Mouse (Mus musculus): Measurements from ENCODE around the gene Samd1. TPM values are rescaled to one million over a fixed set of nuclear protein-coding genes. Genes with fewer than 3 reads are reported as not detected.

Samd1 gene
- total and polyA plus RNA-seq, 3 experiments = 111 to 121 TPM; not detected in 1

DNA sequence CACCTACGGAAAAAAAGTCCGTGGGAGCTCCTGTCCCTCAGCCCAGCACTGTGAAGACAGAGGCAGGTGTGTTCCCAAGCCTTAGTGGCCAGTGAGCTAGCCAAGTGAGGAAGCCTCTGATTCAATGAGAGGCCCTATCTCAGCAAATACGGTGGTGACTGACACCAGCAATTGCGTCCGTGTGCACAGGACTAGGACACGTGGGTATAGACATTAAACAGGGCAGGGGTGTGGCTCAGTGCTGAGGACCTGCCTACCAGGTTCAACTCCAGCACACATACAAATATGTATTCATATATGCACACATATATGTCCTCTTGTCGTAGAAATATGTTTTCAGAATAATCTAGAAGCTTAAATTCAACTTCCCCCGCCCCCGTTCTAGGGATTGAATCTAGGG lies 22.3 kb downstream of the Samd1 start (continued):
- TF ChIP-seq ZKSCAN1 (IDR thresholded peaks at IDR 0.05; ENCODE audit: low read depth, low read length) (no peak), UBTF (IDR thresholded peaks at IDR 0.05; ENCODE audit: borderline replicate concordance, insufficient read depth, low read depth, low read length) (no peak), KAT2A (conservative IDR thresholded peaks at IDR 0.05; ENCODE audit: low read depth, low read length) (no peak), ETS1 (IDR thresholded peaks at IDR 0.05; ENCODE audit: low read depth, low read length) (no peak), RAD21 (IDR thresholded peaks at IDR 0.05; ENCODE audit: low read depth, low read length) (no peak), MAFK (IDR thresholded peaks at IDR 0.05; ENCODE audit: borderline replicate concordance, low read depth, low read length) (no peak), NELFE (IDR thresholded peaks at IDR 0.05; ENCODE audit: low read depth, low read length) (no peak), NRF1 (IDR thresholded peaks at IDR 0.05; ENCODE audit: insufficient read depth, low read depth, low read length, poor library complexity, severe bottlenecking) (no peak), CHD1 (IDR thresholded peaks at IDR 0.05; ENCODE audit: low read depth, low read length) (no peak), BHLHE40 (IDR thresholded peaks at IDR 0.05; ENCODE audit: borderline replicate concordance, low read depth, low read length) (no peak), E2F4 (IDR thresholded peaks at IDR 0.05; ENCODE audit: borderline replicate concordance, low read depth, low read length) (no peak)

DNA sequence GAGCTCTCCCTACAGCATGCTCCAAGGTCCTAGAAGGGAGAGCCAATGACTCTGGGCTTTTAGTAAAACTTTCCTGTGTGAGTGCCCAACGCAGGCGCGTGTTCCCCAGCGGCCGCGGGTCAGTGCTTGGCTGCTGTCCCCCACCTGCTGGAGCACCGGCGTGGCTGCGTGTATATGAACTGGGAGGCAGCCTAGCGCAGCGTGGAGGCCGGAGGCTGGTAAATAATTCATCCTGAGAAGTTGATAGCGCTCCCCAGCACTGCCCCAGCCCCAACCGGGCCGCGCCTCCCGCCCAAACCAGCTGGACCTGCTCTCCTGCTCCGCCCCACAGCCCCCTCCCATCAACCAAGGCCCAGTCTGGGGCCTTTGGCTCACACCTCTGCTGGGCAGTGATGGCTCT lies 23.6 kb downstream of the Samd1 start, which contains the start of gene Palm3:
TSS of gene Palm3 (plus strand) at position 376 of the 400 bp plus-strand sequence.
- Histone ChIP-seq H3K36me3 (ENCODE audit: control insufficient read depth in 1 of 2, insufficient read depth in 2 of 2, low read length in 2 of 2) (no peaks in the 10 kb centered on the region; a peak in 1 of 4 replicates), H3K4me1 (ENCODE audit: control insufficient read depth in 1 of 2, insufficient read depth in 2 of 2, low read length in 2 of 2) (peaks cover 2 to 15% of the 10 kb centered on the region in 2 experiments; a peak in 1 of 4 replicates), H3K27ac (ENCODE audit: control insufficient read depth, low read depth, low read length) (no peak within 1 kb of the TSS), H3K27me3 (ENCODE audit: control insufficient read depth in 1 of 2, insufficient read depth in 2 of 2, low read length in 2 of 2) (no peaks in the 10 kb centered on the region), H3K9ac (ENCODE audit: control insufficient read depth, low read depth, low read length, poor library complexity, severe bottlenecking) (no peak within 1 kb of the TSS), H3K4me3 (ENCODE audit: control insufficient read depth in 1 of 2, insufficient read depth in 1 of 2, low read depth in 2 of 2, low read length in 2 of 2) (no peak within 1 kb of the TSS), H3K9me3 (replicated peaks; ENCODE audit: insufficient read depth, low read length) (no peaks in the 10 kb centered on the region), H3K79me2 (ENCODE audit: control insufficient read depth, insufficient read depth, low read length, poor library complexity) (no peaks in the 10 kb centered on the region)
- TF ChIP-seq ETS1 (IDR thresholded peaks at IDR 0.05; ENCODE audit: low read depth, low read length) (no peak), MAFK (IDR thresholded peaks at IDR 0.05; ENCODE audit: borderline replicate concordance, low read depth, low read length) (no peak), ZMIZ1 (IDR thresholded peaks at IDR 0.05; ENCODE audit: low read depth, low read length) (no peak), ZNF384 (IDR thresholded peaks at IDR 0.05; ENCODE audit: low read depth, low read length) (no peak), CHD2 (IDR thresholded peaks at IDR 0.05; ENCODE audit: low read length) (no peak), HCFC1 (IDR thresholded peaks at IDR 0.05; ENCODE audit: low read depth, low read length) (no peak), BHLHE40 (IDR thresholded peaks at IDR 0.05; ENCODE audit: borderline replicate concordance, low read depth, low read length) (no peak), UBTF (IDR thresholded peaks at IDR 0.05; ENCODE audit: borderline replicate concordance, insufficient read depth, low read depth, low read length) (no peak), SMC3 (IDR thresholded peaks at IDR 0.05; ENCODE audit: low read depth, low read length) (no peak), USF2 (IDR thresholded peaks at IDR 0.05; ENCODE audit: borderline replicate concordance in 1 of 2, insufficient read depth in 1 of 2, low read depth in 1 of 2, low read length in 2 of 2) (no peak), MEF2A (IDR thresholded peaks at IDR 0.05; ENCODE audit: extremely low read depth, insufficient replicate concordance, low read depth, low read length, poor library complexity, severe bottlenecking) (no peak), POLR2A (IDR thresholded peaks at IDR 0.05; ENCODE audit: control insufficient read depth in 1 of 2, insufficient read depth in 1 of 2, low read depth in 1 of 2, low read length in 2 of 2, poor library complexity in 1 of 2) (no peak), NRF1 (IDR thresholded peaks at IDR 0.05; ENCODE audit: insufficient read depth, low read depth, low read length, poor library complexity, severe bottlenecking) (no peak), RCOR1 (IDR thresholded peaks at IDR 0.05; ENCODE audit: low read depth, low read length) (no peak), ZC3H11A (IDR thresholded peaks at IDR 0.05; ENCODE audit: low read depth, low read length) (no peak)
- no peak for DNase-seq (ENCODE audit: low read depth, low spot score)

Measured in MEL (cell line).